Mouse (Mus musculus) liver, embryonic 16.5 days (tissue): ENCODE measurements at regions not wholly inside any gene's neighbourhood (a gene's known extent, or its start where the extent isn't known, plus 50 kb on each side); places are given as distances from the start of the nearest gene placed in this dataset.

Experiments used
- ATAC-seq: fragments of 200-750 bp; cut with Nextera tagmentation; 2 replicates; pipeline ENCODE4 v1.8.0; 2017; ENCODE audit warnings: low read depth, mild to moderate bottlenecking, moderate number of reproducible peaks, moderate library complexity
- H3K27ac ChIP-seq: fragments of 300-500 bp; sonication (generic); 2 replicates; pipeline ENCODE4 v1.5.1; 2014; ENCODE audit warnings: mild to moderate bottlenecking, low read length
- H3K27me3 ChIP-seq: fragments of 300-500 bp; sonication (generic); 2 replicates; pipeline ENCODE4 v1.6.1; 2014; ENCODE audit warnings: low read depth, low read length, mixed read lengths; ENCODE audit not compliant: control insufficient read depth, insufficient read depth
- H3K36me3 ChIP-seq: fragments of 300-500 bp; sonication (generic); 2 replicates; pipeline ENCODE4 v1.6.1; 2014; ENCODE audit warnings: mild to moderate bottlenecking; ENCODE audit not compliant: control insufficient read depth, insufficient read depth
- H3K4me1 ChIP-seq: fragments of 300-500 bp; sonication (generic); 2 replicates; pipeline ENCODE4 v1.6.1; 2014; ENCODE audit warnings: low read depth, low read length, mixed read lengths; ENCODE audit not compliant: control insufficient read depth
- H3K4me2 ChIP-seq: fragments of 300-500 bp; sonication (generic); 2 replicates; pipeline ENCODE4 v1.6.1; 2014; ENCODE audit warnings: low read depth, low read length, mixed read lengths
- H3K4me3 ChIP-seq: fragments of 300-500 bp; sonication (generic); 2 replicates; pipeline ENCODE4 v1.5.1; 2014; ENCODE audit warnings: low read depth, mild to moderate bottlenecking, low read length
- H3K9ac ChIP-seq: fragments of 300-500 bp; sonication (generic); 2 replicates; pipeline ENCODE4 v1.6.1; 2014; ENCODE audit warnings: low read depth, low read length
- H3K9me3 ChIP-seq: fragments of 300-500 bp; sonication (generic); replicated peaks from 2 replicates; pipeline ENCODE4 v1.6.1; 2016; ENCODE audit warnings: low read length; ENCODE audit not compliant: control insufficient read depth
- WGBS: fragments of 180-500 bp; shearing (Covaris S2); extraction: QIAGEN DNeasy Blood & Tissue Kit; methylation state at CpG from one replicate; pipeline ENCODE4 v1.1.7; 2014; ENCODE audit not compliant: insufficient replicate concordance; 5-methylcytosine and 5-hydroxymethylcytosine counted together

- Histone ChIP-seq H3K36me3 (no peaks in the 10 kb centered on the region), H3K4me2 (no peak overlapping the region), H3K9me3 (no peaks in the 10 kb centered on the region), H3K9ac (no peak overlapping the region), H3K4me1 (no peaks in the 10 kb centered on the region), H3K27me3 (no peaks in the 10 kb centered on the region), H3K4me3 (no peak overlapping the region), H3K27ac (no peak overlapping the region)
- ATAC-seq: no peak
- WGBS: 57% methylated on average over 5 of the region's 5 CpGs
Measured at GRCm38 (mm10) chr9:33934071-33934470, 551.6 kb upstream of the Kirrel3 start.

- Histone ChIP-seq H3K9ac (no peak overlapping the region), H3K4me2 (no peak overlapping the region), H3K4me1 (no peaks in the 10 kb centered on the region), H3K4me3 (no peak overlapping the region), H3K36me3 (no peaks in the 10 kb centered on the region), H3K9me3 (no peaks in the 10 kb centered on the region), H3K27ac (no peak overlapping the region), H3K27me3 (no peaks in the 10 kb centered on the region)
- no peak for ATAC-seq
Measured at GRCm38 (mm10) chr9:33954319-33954718, 531.4 kb upstream of the Kirrel3 start.
